Mouse (Mus musculus): ENCODE data around the gene Nutf2-ps1. TPM values are rescaled to one million over a fixed set of nuclear protein-coding genes. Genes with fewer than 3 reads are reported as not detected.

The Nutf2-ps1 gene
- polyA plus RNA-seq, 1 experiment = 153 TPM

DNA sequence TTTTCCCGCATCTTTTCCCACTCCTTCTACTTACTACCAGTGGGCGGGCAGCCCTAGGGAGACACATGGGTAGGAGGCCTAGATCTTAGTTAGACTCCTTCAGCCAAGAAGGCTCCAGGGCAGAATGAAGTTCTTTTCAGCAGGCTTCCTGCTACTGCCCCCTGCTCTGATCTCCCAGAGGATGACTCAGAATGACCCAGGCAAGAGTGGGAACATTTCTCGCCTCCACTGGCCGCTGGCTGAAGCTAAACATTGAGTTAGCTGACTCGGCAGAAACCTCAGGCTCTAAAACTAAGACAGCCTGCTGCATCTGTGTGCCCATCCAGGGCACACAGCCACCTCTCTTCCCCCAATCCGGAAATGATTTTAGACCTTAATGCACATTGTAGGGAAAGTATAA lies 36.1 kb downstream of the Nutf2-ps1 start:
- Histone ChIP-seq H3K4me3 (ENCODE audit: insufficient read depth, low read length) (no peak overlapping the region), H3K27ac (ENCODE audit: insufficient read depth, low read length) (peak overlapping the region; percentile 79), H3K4me1 (ENCODE audit: control insufficient read depth, insufficient read depth, low read length) (peaks cover 29% of the 10 kb centered on the region)
- no peak for TF ChIP-seq POLR2A (IDR thresholded peaks at IDR 0.05; ENCODE audit: low read depth, low read length)
- no peak for TF ChIP-seq CTCF (IDR thresholded peaks at IDR 0.05; ENCODE audit: borderline replicate concordance, insufficient read depth, low read length)

DNA sequence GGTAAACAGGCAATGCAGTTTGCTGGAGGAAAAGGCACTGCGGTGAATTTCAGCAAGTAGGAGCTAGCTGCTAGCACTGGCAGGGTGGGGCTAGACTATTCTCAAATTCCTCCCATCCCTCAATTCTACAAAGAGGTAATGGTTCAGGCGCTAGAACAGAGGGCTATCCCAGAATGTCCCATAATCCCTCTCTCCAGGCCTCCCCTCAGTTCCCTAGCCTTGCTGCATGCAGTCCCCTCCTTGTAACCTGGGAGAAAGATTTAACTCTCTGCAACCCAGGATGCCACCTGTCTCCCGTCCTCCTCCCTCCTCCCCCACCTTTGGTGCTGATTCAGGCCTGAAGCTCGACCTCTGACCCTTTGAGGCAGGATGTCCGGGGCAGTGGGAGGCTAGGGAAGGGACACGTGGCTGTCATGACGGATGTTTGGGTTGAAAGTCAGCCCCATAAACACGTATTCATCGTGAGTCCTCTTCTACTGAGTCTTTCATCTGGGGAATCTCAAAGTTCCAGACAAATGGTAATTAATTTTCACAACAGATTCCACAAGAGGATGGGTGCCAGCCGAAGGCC lies 36.6 kb downstream of the Nutf2-ps1 start:
- Histone ChIP-seq H3K4me3 (ENCODE audit: insufficient read depth, low read length) (no peak overlapping the region), H3K4me1 (ENCODE audit: control insufficient read depth, insufficient read depth, low read length) (peaks cover 24% of the 10 kb centered on the region), H3K27ac (ENCODE audit: insufficient read depth, low read length) (peak overlapping the region; percentile 79)
- TF ChIP-seq POLR2A (IDR thresholded peaks at IDR 0.05; ENCODE audit: low read depth, low read length) (no peak), CTCF (IDR thresholded peaks at IDR 0.05; ENCODE audit: borderline replicate concordance, insufficient read depth, low read length) (no peak)

DNA sequence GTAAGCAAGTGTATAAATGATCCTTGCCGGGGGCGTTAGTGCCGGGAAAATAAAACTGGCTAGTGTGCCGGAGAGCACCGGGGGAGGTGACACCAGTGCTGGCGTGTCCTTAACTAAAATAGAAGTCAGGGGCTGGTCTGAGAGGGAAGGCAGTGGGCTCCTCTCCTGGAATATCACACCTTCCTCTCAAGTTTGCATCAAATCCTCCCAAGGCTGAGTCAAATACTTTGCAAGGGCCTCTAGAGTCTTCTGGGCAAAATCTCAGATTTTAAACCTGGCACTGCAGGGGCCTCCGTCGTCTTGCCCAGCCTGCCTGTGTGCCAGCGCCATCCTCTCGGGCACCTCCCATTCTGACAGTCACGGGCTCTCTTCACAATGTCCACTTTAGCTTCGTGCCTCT lies 37.9 kb downstream of the Nutf2-ps1 start:
- no peak overlapping the region for H3K27ac ChIP-seq (ENCODE audit: insufficient read depth, low read length)
- H3K4me3 ChIP-seq (ENCODE audit: insufficient read depth, low read length) = no peak overlapping the region
- peaks cover 24% of the 10 kb centered on the region for H3K4me1 ChIP-seq (ENCODE audit: control insufficient read depth, insufficient read depth, low read length)
- no peak for TF ChIP-seq CTCF (IDR thresholded peaks at IDR 0.05; ENCODE audit: borderline replicate concordance, insufficient read depth, low read length)
- TF ChIP-seq POLR2A (IDR thresholded peaks at IDR 0.05; ENCODE audit: low read depth, low read length) = no peak

DNA sequence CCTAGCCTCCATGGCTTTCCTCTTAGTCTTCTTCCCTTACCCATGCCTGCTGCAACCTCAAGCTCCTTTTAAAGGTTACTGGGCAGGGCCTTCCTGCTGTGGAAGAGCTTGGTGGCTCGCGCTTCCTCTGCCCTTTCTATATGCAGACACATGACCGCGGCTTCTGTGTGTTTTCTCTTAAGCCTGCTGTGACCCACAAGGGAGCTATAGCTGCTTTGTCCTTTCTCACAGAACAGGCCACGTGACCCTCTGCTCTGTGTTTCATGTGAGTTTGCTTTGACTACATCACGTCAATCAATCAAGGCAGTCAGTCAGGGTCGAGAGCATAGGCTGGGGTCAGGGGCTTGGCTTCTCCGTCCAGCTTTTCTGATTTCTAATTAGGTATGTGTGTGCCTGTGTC lies 41.3 kb downstream of the Nutf2-ps1 start:
- no peak overlapping the region for H3K4me3 ChIP-seq (ENCODE audit: insufficient read depth, low read length)
- H3K27ac ChIP-seq (ENCODE audit: insufficient read depth, low read length) = no peak overlapping the region
- TF ChIP-seq CTCF (IDR thresholded peaks at IDR 0.05; ENCODE audit: borderline replicate concordance, insufficient read depth, low read length) (no peak), POLR2A (IDR thresholded peaks at IDR 0.05; ENCODE audit: low read depth, low read length) (no peak)
- H3K4me1 ChIP-seq (ENCODE audit: control insufficient read depth, insufficient read depth, low read length) = peaks cover 15% of the 10 kb centered on the region

DNA sequence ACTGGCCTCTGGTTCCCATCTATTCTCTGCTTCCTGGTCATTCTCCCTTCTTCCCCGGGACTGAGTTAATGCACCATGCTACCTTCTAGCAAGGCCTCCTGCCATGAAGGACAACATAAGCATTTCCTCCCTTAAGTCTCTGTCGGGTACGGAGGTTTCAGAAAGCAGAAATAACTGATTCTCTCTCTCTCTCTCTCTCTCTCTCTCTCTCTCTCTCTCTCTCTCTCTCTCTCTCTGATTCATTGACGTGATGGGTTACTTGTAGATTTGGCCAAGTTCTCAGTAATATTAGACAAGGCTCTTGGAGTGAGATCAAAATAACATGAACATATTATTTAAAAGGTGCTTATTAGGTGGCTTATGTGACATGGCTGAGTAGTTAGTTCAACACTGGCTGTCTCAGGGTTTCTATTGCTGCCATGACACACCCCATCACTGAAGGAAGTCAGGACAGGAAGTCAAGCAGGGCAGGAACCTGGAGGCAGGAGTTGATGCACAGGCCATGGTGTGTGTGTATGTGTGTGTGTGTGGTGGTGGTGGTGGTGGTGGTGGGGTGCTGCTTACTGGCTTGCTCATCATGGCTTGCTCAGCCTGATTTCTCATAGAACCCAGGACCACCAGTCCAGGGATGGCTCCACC lies 43.8 kb downstream of the Nutf2-ps1 start:
- TF ChIP-seq CTCF (IDR thresholded peaks at IDR 0.05; ENCODE audit: borderline replicate concordance, insufficient read depth, low read length) (no peak), POLR2A (IDR thresholded peaks at IDR 0.05; ENCODE audit: low read depth, low read length) (no peak)
- Histone ChIP-seq H3K27ac (ENCODE audit: insufficient read depth, low read length) (peak overlapping the region; percentile 39; the same call in 1 of the 2 replicates), H3K4me1 (ENCODE audit: control insufficient read depth, insufficient read depth, low read length) (peaks cover 13% of the 10 kb centered on the region), H3K4me3 (ENCODE audit: insufficient read depth, low read length) (no peak overlapping the region)

DNA sequence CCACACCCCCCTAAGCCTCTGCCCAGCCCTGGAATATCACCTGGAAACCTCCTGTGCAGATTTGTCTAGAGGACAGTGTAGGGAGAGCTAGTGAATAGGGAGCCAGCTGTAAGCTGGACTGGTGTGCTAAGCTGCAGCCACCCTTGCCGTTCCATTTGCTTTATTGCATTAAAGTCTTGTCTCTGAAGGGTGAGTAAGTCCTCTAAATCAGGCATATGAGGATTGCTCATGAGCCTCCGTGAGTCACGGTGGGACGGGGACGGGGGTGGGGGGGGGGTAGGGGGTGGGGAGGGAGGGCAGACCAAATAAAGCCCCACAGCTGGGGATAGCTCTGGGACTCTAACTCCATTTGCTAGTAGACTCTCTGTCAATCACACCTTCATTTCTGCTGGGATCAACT lies 45.3 kb downstream of the Nutf2-ps1 start:
- no peak for TF ChIP-seq CTCF (IDR thresholded peaks at IDR 0.05; ENCODE audit: borderline replicate concordance, insufficient read depth, low read length)
- peak; percentile 19; the same call in 1 of the 2 replicates for TF ChIP-seq POLR2A (IDR thresholded peaks at IDR 0.05; ENCODE audit: low read depth, low read length)
- Histone ChIP-seq H3K27ac (ENCODE audit: insufficient read depth, low read length) (peak overlapping the region; percentile 67), H3K4me1 (ENCODE audit: control insufficient read depth, insufficient read depth, low read length) (peaks cover 13% of the 10 kb centered on the region), H3K4me3 (ENCODE audit: insufficient read depth, low read length) (no peak overlapping the region)

DNA sequence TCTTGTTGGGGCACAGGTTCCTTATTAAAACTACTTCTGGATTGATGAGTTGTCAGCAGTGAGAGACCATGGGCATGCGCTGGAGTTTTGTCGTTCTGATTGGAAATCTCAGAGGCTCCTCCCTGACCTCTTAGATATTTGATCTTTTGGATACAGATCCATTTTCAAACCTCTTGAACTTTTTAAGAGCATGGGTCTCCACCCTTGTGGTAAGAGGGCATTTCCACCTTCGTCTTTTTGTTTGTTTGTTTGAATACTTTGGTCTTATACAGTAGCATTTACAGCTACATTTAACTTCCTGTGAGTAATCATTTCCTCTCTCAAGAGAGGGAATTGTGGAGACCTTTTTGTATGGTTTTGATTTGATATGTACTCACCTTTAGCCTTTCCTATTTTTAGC lies 49.6 kb downstream of the Nutf2-ps1 start:
- Histone ChIP-seq H3K4me1 (ENCODE audit: control insufficient read depth, insufficient read depth, low read length) (peaks cover 21% of the 10 kb centered on the region), H3K4me3 (ENCODE audit: insufficient read depth, low read length) (no peak overlapping the region), H3K27ac (ENCODE audit: insufficient read depth, low read length) (no peak overlapping the region)
- TF ChIP-seq CTCF (IDR thresholded peaks at IDR 0.05; ENCODE audit: borderline replicate concordance, insufficient read depth, low read length) (no peak), POLR2A (IDR thresholded peaks at IDR 0.05; ENCODE audit: low read depth, low read length) (no peak)

DNA sequence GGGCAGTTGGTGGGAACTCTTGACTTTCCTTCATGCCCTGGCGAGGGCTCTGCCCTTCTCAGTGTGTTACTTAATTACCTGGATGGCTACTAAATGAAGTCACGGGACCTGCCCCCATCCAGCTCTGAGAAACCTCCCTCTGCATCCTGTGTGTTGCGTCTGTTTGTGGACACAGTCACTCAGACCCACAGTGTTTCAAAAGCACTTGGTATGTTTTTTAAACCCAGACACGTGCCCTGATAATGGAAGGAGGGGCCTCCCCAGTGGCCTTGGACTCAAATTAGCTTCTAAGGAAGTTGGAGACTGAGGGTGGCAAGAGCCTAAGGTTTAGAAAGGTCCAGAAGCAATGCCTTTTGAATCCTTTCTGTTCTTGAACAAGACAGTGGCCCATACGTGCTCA lies 50.1 kb downstream of the Nutf2-ps1 start:
- peaks cover 23% of the 10 kb centered on the region for H3K4me1 ChIP-seq (ENCODE audit: control insufficient read depth, insufficient read depth, low read length)
- H3K27ac ChIP-seq (ENCODE audit: insufficient read depth, low read length) = no peak overlapping the region
- TF ChIP-seq POLR2A (IDR thresholded peaks at IDR 0.05; ENCODE audit: low read depth, low read length) = no peak
- no peak for TF ChIP-seq CTCF (IDR thresholded peaks at IDR 0.05; ENCODE audit: borderline replicate concordance, insufficient read depth, low read length)
- no peak overlapping the region for H3K4me3 ChIP-seq (ENCODE audit: insufficient read depth, low read length)

Other genes with a start within 250 kb of the Nutf2-ps1 start
- not detected in 2 replicates for gene Gm10197, start 217.3 kb downstream of the Nutf2-ps1 start, polyA plus RNA-seq (2011; ENCODE audit: insufficient read length, low read depth, missing spikeins)
- gene Smndc1, start 198.5 kb downstream of the Nutf2-ps1 start, polyA plus RNA-seq (2011; ENCODE audit: insufficient read length, low read depth, missing spikeins) = 55.0 and 61.7 TPM in 2 replicates
- 19.5 and 40.5 TPM in 2 replicates for gene Dusp5, start 60.0 kb downstream of the Nutf2-ps1 start, polyA plus RNA-seq (2011; ENCODE audit: insufficient read length, low read depth, missing spikeins)
- gene Smc3, start 11.3 kb upstream of the Nutf2-ps1 start, polyA plus RNA-seq (2011; ENCODE audit: insufficient read length, low read depth, missing spikeins) = 54.2 and 67.8 TPM in 2 replicates
- 1.5 and 2.4 TPM in 2 replicates for gene Rbm20, start 88.2 kb upstream of the Nutf2-ps1 start, polyA plus RNA-seq (2011; ENCODE audit: insufficient read length, low read depth, missing spikeins)

Data from embryonic fibroblast, embryonic 13.5 days (primary cell).